Mouse (Mus musculus): ENCODE results near the gene Grin2c.

Gene Grin2c

DNA sequence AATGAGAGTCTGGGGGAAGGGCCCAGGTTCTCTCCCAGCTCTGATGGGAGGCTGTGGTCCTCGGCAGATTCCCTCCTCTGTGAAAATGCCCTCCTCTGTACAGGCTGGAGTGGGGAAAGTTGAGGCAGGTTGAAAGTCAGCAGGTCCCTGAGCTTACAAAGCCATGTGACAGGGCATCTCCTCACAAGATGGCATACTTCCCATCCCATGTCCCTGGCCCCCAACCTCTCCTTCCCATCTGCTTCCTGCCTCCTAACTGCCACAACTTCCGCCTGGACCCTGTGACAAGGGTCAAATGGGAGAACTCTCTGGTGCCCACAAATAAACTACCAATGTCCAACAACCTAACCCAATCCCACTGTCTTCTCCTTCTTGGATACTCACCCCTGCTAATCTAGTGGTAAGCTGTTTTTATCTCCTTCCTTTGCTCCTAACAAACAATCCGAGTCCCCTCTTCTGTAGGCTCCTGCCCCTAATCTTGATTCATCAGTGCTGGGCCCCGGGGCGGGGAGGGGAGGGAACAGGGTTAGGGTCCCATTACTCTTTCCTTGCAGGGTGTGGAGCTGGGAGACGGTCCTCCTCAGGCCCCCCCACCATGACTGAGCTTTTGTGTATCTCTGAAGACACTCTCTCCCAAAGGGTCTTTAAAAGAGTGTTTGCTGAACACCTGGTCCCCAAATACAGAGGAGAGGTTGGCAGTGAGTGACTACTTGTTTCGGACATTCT lies 2.7 kb downstream of the Grin2c start:
- DNase-seq = peak; percentile 81

GRCm38 (mm10) chr11:115262954-115263353 lies 4.1 kb downstream of the Grin2c start:
- DNase-seq = peak; percentile 78

DNA sequence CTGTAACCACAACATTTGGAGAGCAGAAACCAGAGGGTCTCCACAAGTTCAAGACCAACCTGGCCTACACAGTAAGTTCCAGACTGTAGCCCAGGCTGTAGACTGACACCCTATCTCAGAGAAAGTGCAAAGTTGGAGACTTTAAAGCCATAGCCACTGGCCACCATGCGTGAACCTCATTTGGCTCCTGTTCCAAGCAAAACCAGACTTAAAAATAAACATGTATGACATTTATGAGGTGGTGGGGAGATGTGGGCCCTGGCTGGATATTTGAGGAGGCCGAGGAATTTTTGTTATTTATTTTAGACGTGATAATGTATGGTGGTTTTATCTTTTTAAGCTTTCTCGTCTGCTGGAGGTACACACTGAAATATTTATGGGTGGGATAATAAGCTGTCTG lies 7.9 kb downstream of the Grin2c start:
- DNase-seq = no peak

GRCm38 (mm10) chr11:115257775-115258510 lies 9.1 kb downstream of the Grin2c start:
- DNase-seq = no peak

GRCm38 (mm10) chr11:115251258-115251657 lies 15.8 kb downstream of the Grin2c start:
- DNase-seq = no peak

DNA sequence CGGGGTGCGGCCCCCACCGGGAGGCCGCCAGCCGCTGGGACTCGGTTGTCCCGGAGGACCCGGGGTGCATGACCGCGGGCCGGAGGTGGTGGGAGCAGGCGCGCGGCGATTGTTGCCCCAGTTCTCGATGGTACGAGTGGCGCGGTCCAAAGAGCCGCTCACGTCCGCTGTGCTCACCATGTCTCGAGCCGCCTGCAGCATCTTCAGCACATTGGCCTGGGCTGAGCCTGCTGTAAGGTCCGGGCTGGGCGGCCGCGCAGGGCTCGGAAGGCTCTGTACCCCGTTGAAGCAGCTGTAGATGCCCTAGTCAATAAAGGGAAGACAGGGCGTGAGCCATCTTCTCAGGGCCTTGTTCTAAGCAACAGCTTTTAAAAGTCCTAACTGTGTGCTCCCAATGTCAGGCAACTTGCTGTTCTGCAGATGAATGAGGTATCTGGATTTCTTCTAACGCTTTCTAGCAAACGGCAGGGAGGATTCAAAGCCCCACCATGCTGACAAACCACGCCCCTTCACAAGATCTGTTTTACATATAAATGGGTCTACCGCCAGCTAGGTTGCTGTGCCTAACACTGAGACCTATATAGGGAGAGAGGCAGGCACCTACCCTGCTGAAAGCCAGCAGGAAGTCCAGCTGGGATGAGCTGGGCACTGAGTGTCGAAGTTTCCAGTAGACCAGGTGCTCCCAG lies 16.5 kb downstream of the Grin2c start:
- no peak for DNase-seq

- no peak for DNase-seq
Measured at GRCm38 (mm10) chr11:115249721-115250404, 17.2 kb downstream of the Grin2c start.

DNA sequence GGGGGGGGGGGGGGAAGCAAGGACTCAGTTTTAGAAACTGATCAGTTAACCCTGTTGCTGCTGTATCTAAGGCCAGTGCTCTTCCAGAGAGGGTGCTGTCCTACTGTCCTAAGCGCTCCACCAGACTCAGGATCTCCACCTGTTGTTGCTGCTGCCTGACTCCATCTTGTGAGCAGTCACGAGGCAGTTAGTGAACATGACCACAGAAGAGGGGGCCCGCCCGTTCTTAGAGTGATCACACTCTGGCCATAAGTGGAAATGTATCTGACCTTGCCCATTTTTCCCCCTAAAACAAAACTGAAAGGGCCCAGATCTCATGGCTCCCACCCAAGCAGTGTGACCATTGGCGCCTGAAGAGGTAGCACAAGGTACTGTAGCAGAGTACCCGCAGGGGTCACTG lies 19.1 kb downstream of the Grin2c start:
- DNase-seq = no peak

DNA sequence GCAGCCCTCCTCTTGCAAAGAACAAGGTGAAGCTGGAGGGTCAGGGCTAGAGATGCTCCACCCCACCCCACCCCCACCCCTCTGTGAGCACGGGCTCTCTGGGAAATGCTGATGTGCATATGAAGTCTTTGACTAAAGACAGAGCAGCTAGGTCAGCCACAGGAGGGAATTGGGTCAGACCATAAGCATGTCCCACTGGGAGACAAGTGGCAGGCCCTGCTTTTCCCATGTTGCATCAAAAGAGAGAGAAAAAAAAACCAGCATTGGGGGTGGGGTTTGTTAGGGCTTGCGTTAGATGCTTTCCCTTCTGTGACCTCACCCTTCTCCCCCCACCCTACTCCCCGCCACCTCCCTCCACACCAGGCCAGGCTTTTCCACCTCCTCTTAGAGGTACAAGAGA lies 19.8 kb downstream of the Grin2c start:
- no peak for DNase-seq

- DNase-seq = peak; percentile 82
Measured at GRCm38 (mm10) chr11:115246386-115246785, 20.7 kb downstream of the Grin2c start.

GRCm38 (mm10) chr11:115244840-115245239 lies 22.2 kb downstream of the Grin2c start:
- no peak for DNase-seq

GRCm38 (mm10) chr11:115243783-115244182 lies 23.3 kb downstream of the Grin2c start:
- no peak for DNase-seq

DNA sequence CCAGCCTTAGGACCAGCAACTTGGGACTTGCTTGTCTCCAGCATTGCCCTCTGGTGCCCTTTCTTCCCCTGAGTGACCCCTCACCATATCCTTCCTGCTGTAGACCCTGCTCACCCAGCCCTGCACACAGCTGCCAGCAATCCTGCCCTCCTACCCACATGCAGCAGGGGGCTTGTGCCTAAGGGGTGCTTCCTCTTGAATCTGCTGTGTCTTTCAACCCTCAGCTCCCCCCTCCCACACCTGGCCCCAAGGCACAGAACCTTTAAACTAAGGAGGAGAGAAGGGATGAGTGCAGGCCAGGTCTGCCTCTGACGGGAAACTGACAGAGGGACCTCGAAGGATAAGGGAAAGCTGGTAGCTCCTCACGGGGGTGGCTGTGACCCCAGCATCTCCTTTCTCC lies 24.3 kb downstream of the Grin2c start:
- no peak for DNase-seq

DNA sequence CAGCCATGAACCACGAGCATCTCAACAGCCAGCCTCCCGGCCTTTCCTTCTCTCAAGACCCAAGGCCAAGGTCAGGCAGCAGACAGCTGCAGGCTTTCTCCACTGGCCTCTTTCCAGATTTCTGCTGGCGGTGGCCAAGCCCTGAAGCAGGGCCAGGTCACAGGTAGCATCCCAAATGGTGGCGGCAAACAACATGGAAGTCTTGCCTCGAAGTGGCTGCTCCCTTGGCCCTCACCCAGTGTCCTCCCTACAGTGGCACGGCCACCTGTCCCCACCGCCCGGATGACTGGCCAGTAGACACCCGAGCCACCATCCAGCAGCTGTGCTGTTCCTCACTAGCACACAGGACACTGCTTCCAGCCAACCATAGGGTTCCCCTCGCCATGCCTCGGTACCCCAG lies 25.6 kb downstream of the Grin2c start:
- DNase-seq = no peak

DNA sequence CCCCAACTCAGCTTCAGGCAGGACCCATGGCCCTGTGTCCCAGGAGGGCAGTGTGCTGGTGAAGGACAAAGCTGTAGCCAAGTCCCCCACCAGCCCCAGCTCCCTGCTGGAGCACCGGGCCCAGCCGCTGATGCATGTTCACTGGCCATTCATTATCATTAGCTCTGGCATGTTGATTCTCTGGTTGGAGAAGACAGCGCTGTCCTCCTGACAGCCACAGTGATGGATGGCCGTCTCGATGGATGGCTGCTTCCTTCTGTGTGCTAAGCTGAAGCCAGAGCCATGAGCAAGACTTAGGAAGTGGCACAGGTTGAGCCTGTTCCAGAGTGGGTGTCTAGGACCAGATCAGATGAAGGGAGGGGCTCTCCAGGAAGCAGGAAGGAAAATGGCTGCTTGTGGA lies 30.5 kb downstream of the Grin2c start:
- DNase-seq = no peak

DNA sequence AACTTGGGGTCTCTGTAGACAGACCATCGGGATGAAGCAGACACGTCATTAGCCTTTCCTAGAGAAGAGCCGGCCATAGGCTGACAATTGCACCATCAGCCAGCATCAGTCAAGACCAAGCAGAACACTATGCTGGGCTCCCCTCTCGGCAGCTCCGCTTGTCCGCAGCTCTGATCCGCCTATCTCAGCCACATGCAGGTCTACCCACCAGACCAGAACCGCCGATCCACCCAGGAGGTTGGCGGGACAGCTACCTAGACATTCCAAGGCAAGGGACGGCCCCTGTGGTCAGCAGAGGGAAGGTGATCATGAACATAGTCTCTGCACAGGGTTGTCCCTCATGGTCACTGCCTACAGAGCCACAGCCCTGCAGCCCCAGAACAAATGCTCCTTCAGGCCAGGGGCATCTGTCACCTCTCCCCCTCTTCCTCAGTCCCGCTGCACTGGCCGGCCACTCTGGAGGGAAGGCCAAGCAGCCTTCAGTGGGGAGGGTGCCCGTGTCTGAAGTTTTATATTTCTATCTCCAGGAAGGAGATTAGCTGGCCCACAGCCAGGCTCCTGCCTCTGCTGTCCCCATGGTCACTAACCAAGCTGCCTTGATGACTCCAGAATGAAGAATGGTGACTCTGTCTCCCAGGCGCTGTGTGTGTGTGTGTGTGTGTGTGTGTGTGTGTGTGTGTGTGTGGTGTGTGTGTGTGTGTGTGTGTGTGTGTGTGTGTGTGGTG lies 32.6 kb downstream of the Grin2c start:
- DNase-seq = no peak

DNA sequence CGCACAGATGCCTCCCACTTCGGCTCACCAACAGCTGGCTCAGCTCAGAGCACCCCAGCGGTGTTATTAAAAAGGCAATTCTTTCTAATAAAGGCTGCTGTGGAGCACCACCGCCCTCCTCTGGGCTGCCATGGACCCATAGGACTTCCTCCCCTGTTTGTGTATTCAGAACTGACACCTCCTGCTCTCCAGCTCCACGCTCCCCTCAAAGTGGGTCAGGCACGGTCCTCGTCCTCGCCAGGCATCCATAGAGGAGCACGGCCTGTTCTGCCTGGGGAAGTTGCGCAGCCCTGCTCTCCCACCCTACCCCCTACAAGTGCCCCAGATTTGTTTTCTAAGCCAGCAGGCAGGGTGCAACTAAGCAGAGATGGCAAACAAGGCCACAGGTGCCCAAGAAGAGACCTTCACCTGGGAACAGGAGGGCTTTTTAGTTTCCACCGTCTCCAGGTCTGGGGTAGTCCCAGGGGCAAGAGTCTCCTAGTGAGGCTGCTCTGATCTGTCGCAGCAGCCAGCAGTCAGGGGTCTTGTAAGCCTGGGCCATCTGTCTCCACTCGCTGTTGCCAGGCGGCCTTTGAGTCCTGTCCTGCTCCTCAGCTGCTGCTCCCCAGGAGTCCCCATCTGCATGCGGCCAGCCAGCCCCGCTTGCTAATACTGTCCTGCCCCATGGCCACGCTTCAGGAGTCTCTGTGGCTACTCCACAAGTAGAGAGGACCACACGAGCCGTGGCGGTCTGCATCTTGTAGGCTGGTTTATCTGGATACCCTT lies 33.3 kb downstream of the Grin2c start:
- DNase-seq = no peak

- DNase-seq = no peak
Measured at GRCm38 (mm10) chr11:115232889-115233288, 34.2 kb downstream of the Grin2c start.

GRCm38 (mm10) chr11:115231924-115232323 lies 35.1 kb downstream of the Grin2c start:
- no peak for DNase-seq

DNA sequence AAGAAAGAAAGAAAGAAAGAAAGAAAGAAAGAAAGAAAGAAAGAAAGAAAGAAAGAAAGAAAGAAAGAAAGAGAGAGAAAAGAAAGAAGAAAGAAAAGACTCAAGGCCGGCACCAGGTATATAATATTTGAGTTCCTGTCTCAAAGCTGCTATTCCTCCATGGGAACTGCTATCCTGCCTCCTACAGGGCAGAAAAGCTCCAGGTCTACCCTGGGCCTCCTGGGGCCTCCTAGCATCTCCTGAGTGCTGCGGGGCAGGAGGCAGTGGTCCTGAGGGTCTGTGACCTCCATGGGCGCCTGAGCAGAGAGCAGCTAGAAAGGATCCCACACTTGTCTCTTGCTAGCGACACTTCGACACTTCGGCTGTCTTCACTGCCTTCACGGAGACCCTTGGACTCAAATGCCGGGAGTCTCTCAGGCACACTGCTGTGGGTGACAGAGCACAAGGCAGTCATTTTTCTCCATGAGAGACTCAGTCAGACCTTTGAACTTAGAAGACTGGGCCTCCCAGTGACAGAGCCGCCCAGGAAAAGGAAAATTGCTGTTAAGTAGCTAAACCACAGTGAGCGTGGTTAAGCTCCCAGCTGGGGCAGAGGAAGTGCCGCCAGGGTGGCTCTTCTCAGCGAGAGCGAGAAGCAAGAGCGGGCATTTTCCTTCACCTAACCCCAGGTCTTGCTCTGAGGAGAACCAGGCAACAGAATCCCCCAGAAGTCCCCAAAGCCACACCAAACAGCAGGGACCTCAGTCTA lies 35.7 kb downstream of the Grin2c start:
- no peak for DNase-seq

Data from cerebellum, adult 11-12 months (tissue).